Mouse (Mus musculus) G1E (cell line): Measurements from ENCODE around the gene Tmem132b.

Experiments
- CTCF ChIP-seq: IDR thresholded peaks from 2 replicates; pipeline ENCODE4 v1.5.1; 2012; ENCODE audit warnings: low read depth, low read length, inconsistent platforms, mixed read lengths
- GATA1 ChIP-seq: IDR thresholded peaks from 2 replicates; pipeline ENCODE4 v1.6.1; 2012; ENCODE audit warnings: borderline replicate concordance, low read length, inconsistent platforms, mixed read lengths
- GATA2 ChIP-seq: IDR thresholded peaks from 2 replicates; pipeline ENCODE4 v1.6.1; 2012; ENCODE audit warnings: low read depth, low read length, inconsistent platforms, borderline replicate concordance
- POLR2AphosphoS5 ChIP-seq: IDR thresholded peaks from 2 replicates; pipeline ENCODE4 v1.6.1; 2012; ENCODE audit warnings: low read depth, low read length, inconsistent platforms; ENCODE audit not compliant: insufficient replicate concordance
- TAL1 ChIP-seq: conservative IDR thresholded peaks from 2 replicates; pipeline ENCODE4 v1.6.1; 2012; ENCODE audit warnings: low read depth, low read length, inconsistent platforms, mixed read lengths

GRCm38 (mm10) chr5:125493093-125493423, 38.5 kb upstream of the Tmem132b start:
- TF ChIP-seq CTCF (no peak), GATA2 (no peak), TAL1 (no peak), GATA1 (no peak), POLR2AphosphoS5 (no peak)
